Mouse (Mus musculus) Patski (cell line): ENCODE results near the gene Tnfrsf13b. TPM values are rescaled to one million over a fixed set of nuclear protein-coding genes. Genes with fewer than 3 reads are reported as not detected.
"Not testable (repeated sequence)": the region's sequence is repeated elsewhere in the genome, so short reads cannot be mapped to it uniquely, and the experiment has no call there.

ENCODE experiments used
- ATAC-seq: fragments of 100-300 bp; one replicate; pipeline ENCODE4 v1.8.0; 2021
- CTCF ChIA-PET: fragments of 350-600 bp; sonication (Branson Sonifier 250); formaldehyde crosslinking; loops from one replicate; lab custom pipeline; 2022; ENCODE audit warnings: inconsistent platforms; lab: Charles Lee
- POLR2A ChIA-PET: fragments of 350-600 bp; sonication (Branson Sonifier 250); formaldehyde crosslinking; loops from one replicate; lab custom pipeline; 2022; ENCODE audit warnings: antibody characterized with exemption, inconsistent platforms; lab: Charles Lee
- DNase-seq: peaks from one replicate; pipeline ENCODE4 v3.0.0-alpha.2; 2011; ENCODE audit warnings: low read depth, low spot score
- H3K27me3 ChIP-seq: fragments of 371-371 bp; one replicate; pipeline ENCODE4 v1.5.1; 2021
- CTCF ChIP-seq: fragments of 100-300 bp; IDR thresholded peaks from one replicate; pipeline ENCODE4 v1.5.1; 2021
- in situ Hi-C: fragments of 300-500 bp; cut with MboI; formaldehyde crosslinking; loops from 3 replicates; pipeline ENCODE4 v1.11.1; 2018; ENCODE audit warnings: low pct_unique_long_range_greater_than_20kb, mixed read lengths
- polyA plus RNA-seq: library from polyadenylated mRNA; unstranded; gene quantifications from one replicate; pipeline ENCODE4 v1.2.3, GENCODE M21; 2021

Gene Tnfrsf13b
- polyA plus RNA-seq, 1 experiment from 2014 or later = not detected

- no peak for ATAC-seq
Observed at GRCm38 (mm10) chr11:61170184-61170583, 43.6 kb downstream of the Tnfrsf13b start.

GRCm38 (mm10) chr11:61173477-61173876 is 46.9 kb downstream of the Tnfrsf13b start:
- POLR2A ChIA-PET = interaction anchor here (0.7 kb wide), 1 partner anchor 211 kb away, joined by 4 read pairs; no protein-coding TSS in a partner anchor
- ATAC-seq, H3K27me3 ChIP-seq, CTCF ChIA-PET, DNase-seq, in situ Hi-C loops: not testable (repeated sequence)

More at GRCm38 (mm10) chr11:61170184-61170583, 43.6 kb downstream of the Tnfrsf13b start:
- ChIA-PET CTCF (interaction anchor here (1.5 kb wide), 1 partner anchor 12 kb away, joined by 5 read pairs; no protein-coding TSS in a partner anchor), POLR2A (interaction anchor here (0.6 kb wide), 1 partner anchor 44 kb away, joined by 3 read pairs; no protein-coding TSS in a partner anchor)
- H3K27me3 ChIP-seq = no peaks in the 10 kb centered on the region
- DNase-seq = no peak
- no peak for TF ChIP-seq CTCF
- in situ Hi-C loops = no loop called here

- no peak for DNase-seq
- in situ Hi-C loops = no loop called here
- TF ChIP-seq CTCF = no peak
- H3K27me3 ChIP-seq = peaks cover 5% of the 10 kb centered on the region
- ChIA-PET POLR2A (interaction anchor here (0.8 kb wide), 1 partner anchor 89 kb away, joined by 6 read pairs; no protein-coding TSS in a partner anchor), CTCF (no interaction called here)
- ATAC-seq = peak; percentile 19
Observed at GRCm38 (mm10) chr11:61174291-61174820, 47.8 kb downstream of the Tnfrsf13b start.

- ChIA-PET CTCF (interaction anchor here (1.0 to 1.1 kb wide), 2 partner anchors 18 to 57 kb away, joined by 3 read pairs; no protein-coding TSS in a partner anchor), POLR2A (interaction anchor here (0.8 to 1.2 kb wide), 2 partner anchors 19 to 88 kb away, joined by 3 to 6 read pairs; no protein-coding TSS in a partner anchor)
- no peak for TF ChIP-seq CTCF
- ATAC-seq (peak; percentile 98), DNase-seq (peak; percentile 96)
- in situ Hi-C loops = no loop called here
- H3K27me3 ChIP-seq = peaks cover 5% of the 10 kb centered on the region
Observed at GRCm38 (mm10) chr11:61174821-61175658, 48.5 kb downstream of the Tnfrsf13b start, which contains the start of gene Usp22. Usp22 (minus strand) TSS chr11:61175055.

GRCm38 (mm10) chr11:61175778-61176177 is 49.2 kb downstream of the Tnfrsf13b start:
- no peak for TF ChIP-seq CTCF
- ChIA-PET CTCF (interaction anchor here (1.0 to 1.1 kb wide), 2 partner anchors 17 to 56 kb away, joined by 3 read pairs; no protein-coding TSS in a partner anchor), POLR2A (interaction anchor here (1.2 kb wide), 1 partner anchor 20 kb away, joined by 3 read pairs; no protein-coding TSS in a partner anchor)
- H3K27me3 ChIP-seq = peaks cover 9% of the 10 kb centered on the region
- in situ Hi-C loops = no loop called here
- DNase-seq = no peak
- ATAC-seq = no peak

- peaks cover 9% of the 10 kb centered on the region for H3K27me3 ChIP-seq
- ATAC-seq (no peak), DNase-seq (no peak)
- CTCF ChIA-PET = interaction anchor here (1.0 kb wide), 1 partner anchor 17 kb away, joined by 3 read pairs; no protein-coding TSS in a partner anchor
- POLR2A ChIA-PET = interaction anchor here (1.2 kb wide), 1 partner anchor 21 kb away, joined by 3 read pairs; no protein-coding TSS in a partner anchor
- in situ Hi-C loops = no loop called here
- no peak for TF ChIP-seq CTCF
Observed at GRCm38 (mm10) chr11:61176321-61176720, 49.8 kb downstream of the Tnfrsf13b start.

GRCm38 (mm10) chr11:61180361-61180760 is 53.8 kb downstream of the Tnfrsf13b start:
- DNase-seq (no peak), ATAC-seq (no peak)
- in situ Hi-C loops = no loop called here
- ChIA-PET CTCF (no interaction called here), POLR2A (no interaction called here)
- TF ChIP-seq CTCF = no peak
- peaks cover 9% of the 10 kb centered on the region for H3K27me3 ChIP-seq

- peaks cover 9% of the 10 kb centered on the region for H3K27me3 ChIP-seq
- TF ChIP-seq CTCF = no peak
- in situ Hi-C loops = no loop called here
- CTCF ChIA-PET = no interaction called here
- DNase-seq (no peak), ATAC-seq (no peak)
- POLR2A ChIA-PET = no interaction called here
Observed at GRCm38 (mm10) chr11:61181624-61182023, 55.1 kb downstream of the Tnfrsf13b start.

GRCm38 (mm10) chr11:61183820-61184219 is 57.3 kb downstream of the Tnfrsf13b start:
- ChIA-PET CTCF (no interaction called here), POLR2A (no interaction called here)
- ATAC-seq (no peak), DNase-seq (no peak)
- peaks cover 10% of the 10 kb centered on the region for H3K27me3 ChIP-seq
- in situ Hi-C loops = no loop called here
- TF ChIP-seq CTCF = no peak

- in situ Hi-C loops = loop anchor here (5.0 kb wide), 1 partner anchor 222 kb away; no protein-coding TSS in a partner anchor
- peaks cover 9% of the 10 kb centered on the region for H3K27me3 ChIP-seq
- POLR2A ChIA-PET = no interaction called here
- no peak for TF ChIP-seq CTCF
- ATAC-seq (no peak), DNase-seq (no peak)
- CTCF ChIA-PET = interaction anchor here (0.8 to 1.3 kb wide), 2 partner anchors 12 to 38 kb away, joined by 3 read pairs; no protein-coding TSS in a partner anchor
Observed at GRCm38 (mm10) chr11:61190776-61191175, 64.2 kb downstream of the Tnfrsf13b start.

- in situ Hi-C loops = loop anchor here (5.0 kb wide), 1 partner anchor 220 kb away; no protein-coding TSS in a partner anchor
Observed at GRCm38 (mm10) chr11:61192123-61192522, 65.6 kb downstream of the Tnfrsf13b start.

More at GRCm38 (mm10) chr11:61192123-61192522, 65.6 kb downstream of the Tnfrsf13b start:
- H3K27me3 ChIP-seq, CTCF ChIA-PET, DNase-seq, ATAC-seq: not testable (repeated sequence)
- POLR2A ChIA-PET = interaction anchor here (0.7 kb wide), 1 partner anchor 402 kb away, joined by 4 read pairs; no protein-coding TSS in a partner anchor
